Mouse (Mus musculus) E14TG2a.4 (cell line): ENCODE results near the gene St6galnac3.

Experiments used
- H3K27me3 ChIP-seq: 2 replicates; pipeline ENCODE4 v1.6.1; 2014; ENCODE audit warnings: low read length, control low read depth; ENCODE audit not compliant: insufficient read depth
- H3K36me3 ChIP-seq: 2 replicates; pipeline ENCODE4 v1.6.1; 2014; ENCODE audit warnings: low read length, control low read depth; ENCODE audit not compliant: insufficient read depth
- H3K4me1 ChIP-seq: replicated peaks from 2 replicates; pipeline ENCODE4 v1.6.1; 2014; ENCODE audit warnings: low read depth, low read length, control low read depth
- H3K4me3 ChIP-seq: replicated peaks from 2 replicates; pipeline ENCODE4 v1.5.1; 2014; ENCODE audit warnings: mild to moderate bottlenecking, low read length
- H3K9me3 ChIP-seq: 2 replicates; pipeline ENCODE4 v1.6.1; 2014; ENCODE audit warnings: low read length, control low read depth
- CTCF ChIP-seq: conservative IDR thresholded peaks from 2 replicates; pipeline ENCODE4 v1.5.1; 2014; ENCODE audit warnings: low read length
- NANOG ChIP-seq: IDR thresholded peaks from 2 replicates; pipeline ENCODE4 v1.6.1; 2014; ENCODE audit warnings: borderline replicate concordance, low read length, mixed read lengths
- POU5F1 ChIP-seq: IDR thresholded peaks from 2 replicates; pipeline ENCODE4 v1.6.1; 2014; ENCODE audit warnings: low read length, borderline replicate concordance

The St6galnac3 gene

GRCm38 (mm10) chr3:153663841-153664427, 61.0 kb downstream of the St6galnac3 start:
- H3K27me3 ChIP-seq = no peaks in the 10 kb centered on the region
- H3K4me1 ChIP-seq = peaks cover 44% of the 10 kb centered on the region
- TF ChIP-seq NANOG = no peak
- TF ChIP-seq POU5F1 = no peak
- TF ChIP-seq CTCF = no peak
- H3K9me3 ChIP-seq = peaks cover 13% of the 10 kb centered on the region
- peaks cover 11% of the 10 kb centered on the region for H3K36me3 ChIP-seq
- H3K4me3 ChIP-seq = no peak overlapping the region

GRCm38 (mm10) chr3:153662796-153663195, 62.2 kb downstream of the St6galnac3 start:
- Histone ChIP-seq H3K4me3 (peak overlapping the region; percentile 56), H3K4me1 (peaks cover 40% of the 10 kb centered on the region), H3K9me3 (peaks cover 19% of the 10 kb centered on the region), H3K27me3 (no peaks in the 10 kb centered on the region), H3K36me3 (peaks cover 15% of the 10 kb centered on the region)
- TF ChIP-seq CTCF (no peak), NANOG (no peak), POU5F1 (no peak)

GRCm38 (mm10) chr3:153661927-153662326, 63.0 kb downstream of the St6galnac3 start:
- Histone ChIP-seq H3K36me3 (peaks cover 15% of the 10 kb centered on the region), H3K27me3 (no peaks in the 10 kb centered on the region), H3K4me3 (no peak overlapping the region), H3K9me3 (peaks cover 19% of the 10 kb centered on the region), H3K4me1 (peaks cover 34% of the 10 kb centered on the region)
- no peak for TF ChIP-seq CTCF

- Histone ChIP-seq H3K4me3 (no peak overlapping the region), H3K4me1 (peaks cover 39% of the 10 kb centered on the region)
- TF ChIP-seq CTCF = no peak
- no peak for TF ChIP-seq POU5F1
- TF ChIP-seq NANOG = no peak
These were observed 65.3 kb downstream of the St6galnac3 start for GRCm38 (mm10) chr3:153659575-153660168.

GRCm38 (mm10) chr3:153658051-153658777, 66.8 kb downstream of the St6galnac3 start:
- peaks cover 15% of the 10 kb centered on the region for H3K36me3 ChIP-seq
- peaks cover 31% of the 10 kb centered on the region for H3K4me1 ChIP-seq
- H3K9me3 ChIP-seq = peaks cover 19% of the 10 kb centered on the region
- H3K27me3 ChIP-seq = no peaks in the 10 kb centered on the region
- TF ChIP-seq CTCF = peak; percentile 74
- no peak for TF ChIP-seq NANOG
- peak overlapping the region; percentile 49 for H3K4me3 ChIP-seq

More at GRCm38 (mm10) chr3:153659575-153660168, 65.3 kb downstream of the St6galnac3 start:
- Histone ChIP-seq H3K36me3 (peaks cover 15% of the 10 kb centered on the region), H3K27me3 (no peaks in the 10 kb centered on the region), H3K9me3 (peaks cover 19% of the 10 kb centered on the region)

- TF ChIP-seq NANOG (no peak), CTCF (peak; percentile 66), POU5F1 (no peak)
- Histone ChIP-seq H3K4me1 (peaks cover 17% of the 10 kb centered on the region), H3K9me3 (peaks cover 17% of the 10 kb centered on the region), H3K36me3 (peaks cover 16% of the 10 kb centered on the region), H3K4me3 (no peak overlapping the region), H3K27me3 (no peaks in the 10 kb centered on the region)
These were observed 69.9 kb downstream of the St6galnac3 start for GRCm38 (mm10) chr3:153655071-153655470.

GRCm38 (mm10) chr3:153652850-153653249, 72.1 kb downstream of the St6galnac3 start:
- TF ChIP-seq POU5F1 (no peak), CTCF (no peak), NANOG (no peak)
- no peak overlapping the region for H3K4me3 ChIP-seq
- peaks cover 3% of the 10 kb centered on the region; the same call in 1 of the 2 replicates for H3K36me3 ChIP-seq
- no peaks in the 10 kb centered on the region for H3K9me3 ChIP-seq
- H3K4me1 ChIP-seq = peaks cover 13% of the 10 kb centered on the region
- no peaks in the 10 kb centered on the region for H3K27me3 ChIP-seq

GRCm38 (mm10) chr3:153648713-153649112, 76.3 kb downstream of the St6galnac3 start:
- H3K4me1 ChIP-seq = peaks cover 11% of the 10 kb centered on the region
- no peak for TF ChIP-seq POU5F1
- no peak for TF ChIP-seq NANOG
- no peak overlapping the region for H3K4me3 ChIP-seq
- no peaks in the 10 kb centered on the region for H3K9me3 ChIP-seq
- no peaks in the 10 kb centered on the region for H3K27me3 ChIP-seq
- H3K36me3 ChIP-seq = peaks cover 3% of the 10 kb centered on the region; the same call in 1 of the 2 replicates

GRCm38 (mm10) chr3:153645803-153646202, 79.2 kb downstream of the St6galnac3 start:
- Histone ChIP-seq H3K27me3 (no peaks in the 10 kb centered on the region), H3K4me3 (no peak overlapping the region), H3K4me1 (peaks cover 31% of the 10 kb centered on the region), H3K36me3 (peaks cover 3% of the 10 kb centered on the region; the same call in 1 of the 2 replicates), H3K9me3 (no peaks in the 10 kb centered on the region)
- TF ChIP-seq CTCF (no peak), NANOG (no peak), POU5F1 (no peak)
